Mouse (Mus musculus): Measurements from ENCODE around the gene Fgf23. TPM values are rescaled to one million over a fixed set of nuclear protein-coding genes. Genes with fewer than 3 reads are reported as not detected.

The Fgf23 gene
- polyA plus RNA-seq (2014; fragmentation: Nextera tagmentation; extraction: Ambion mirVana), result 0.09 and 0.11 TPM in 2 replicates

GRCm38 (mm10) chr6:127072817-127073216, at the start of gene Fgf23:
TSS of gene Fgf23 (plus strand) at chr6:127072902.
- Histone ChIP-seq H3K4me1 (ENCODE audit: control insufficient read depth, insufficient read depth, low read length) (no peaks in the 10 kb centered on the region), H3K4me3 (ENCODE audit: low read depth, low read length) (no peak within 1 kb of the TSS), H3K27me3 (replicated peaks; ENCODE audit: control insufficient read depth, insufficient read depth, low read length) (no peaks in the 10 kb centered on the region), H3K9me3 (replicated peaks; ENCODE audit: control insufficient read depth, low read length) (no peaks in the 10 kb centered on the region), H3K9ac (ENCODE audit: low read length) (no peak within 1 kb of the TSS), H3K4me2 (ENCODE audit: low read length) (no peak within 1 kb of the TSS), H3K27ac (ENCODE audit: low read depth, low read length) (no peak within 1 kb of the TSS), H3K36me3 (ENCODE audit: control insufficient read depth, insufficient read depth, low read length) (no peaks in the 10 kb centered on the region)
- no peak for DNase-seq (ENCODE audit: low spot score)
- ATAC-seq, result no peak
- 8% methylated on average over 5 of the region's 5 CpGs for WGBS

- Histone ChIP-seq H3K9me3 (replicated peaks; ENCODE audit: control insufficient read depth, low read length) (no peaks in the 10 kb centered on the region), H3K4me1 (ENCODE audit: control insufficient read depth, insufficient read depth, low read length) (no peaks in the 10 kb centered on the region; the same call in 1 of the 2 replicates), H3K27ac (ENCODE audit: low read depth, low read length) (no peak overlapping the region), H3K36me3 (ENCODE audit: control insufficient read depth, insufficient read depth, low read length) (no peaks in the 10 kb centered on the region), H3K27me3 (replicated peaks; ENCODE audit: control insufficient read depth, insufficient read depth, low read length) (no peaks in the 10 kb centered on the region), H3K4me3 (ENCODE audit: low read depth, low read length) (no peak overlapping the region), H3K4me2 (ENCODE audit: low read length) (no peak overlapping the region), H3K9ac (ENCODE audit: low read length) (no peak overlapping the region)
- WGBS, result 73% methylated on average over 7 of the region's 7 CpGs
- DNase-seq (ENCODE audit: low spot score) (no peak), ATAC-seq (no peak)
Observed at GRCm38 (mm10) chr6:127024836-127025235, 47.9 kb upstream of the Fgf23 start.

DNA sequence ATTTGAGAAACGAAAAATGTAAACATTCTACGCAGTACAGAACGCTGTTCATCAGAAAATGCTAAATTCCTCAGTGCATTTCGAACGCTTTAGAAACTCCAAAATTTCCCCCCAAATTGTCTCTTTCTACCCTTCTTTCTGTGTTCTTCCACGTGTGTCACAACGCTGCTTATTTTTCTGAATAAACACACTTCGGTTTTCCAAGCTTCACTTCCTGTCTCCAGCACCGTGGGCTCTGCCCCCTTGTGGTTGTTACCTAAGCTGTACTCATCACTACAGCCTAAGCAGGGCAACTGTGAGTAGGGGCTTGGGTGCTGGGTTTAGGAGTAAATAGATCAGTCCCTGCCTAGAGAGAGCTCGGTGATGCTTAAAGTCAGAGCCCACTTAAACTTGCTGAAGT, 37.9 kb upstream of the Fgf23 start:
- Histone ChIP-seq H3K4me2 (ENCODE audit: low read length) (peak overlapping the region; percentile 31), H3K9ac (ENCODE audit: low read length) (no peak overlapping the region), H3K9me3 (replicated peaks; ENCODE audit: control insufficient read depth, low read length) (no peaks in the 10 kb centered on the region), H3K4me3 (ENCODE audit: low read depth, low read length) (no peak overlapping the region), H3K4me1 (ENCODE audit: control insufficient read depth, insufficient read depth, low read length) (no peaks in the 10 kb centered on the region), H3K27me3 (replicated peaks; ENCODE audit: control insufficient read depth, insufficient read depth, low read length) (no peaks in the 10 kb centered on the region), H3K27ac (ENCODE audit: low read depth, low read length) (no peak overlapping the region), H3K36me3 (ENCODE audit: control insufficient read depth, insufficient read depth, low read length) (no peaks in the 10 kb centered on the region)
- 41% methylated on average over 10 of the region's 10 CpGs for WGBS
- peak; percentile 62 for DNase-seq (ENCODE audit: low spot score)
- ATAC-seq, result no peak

DNA sequence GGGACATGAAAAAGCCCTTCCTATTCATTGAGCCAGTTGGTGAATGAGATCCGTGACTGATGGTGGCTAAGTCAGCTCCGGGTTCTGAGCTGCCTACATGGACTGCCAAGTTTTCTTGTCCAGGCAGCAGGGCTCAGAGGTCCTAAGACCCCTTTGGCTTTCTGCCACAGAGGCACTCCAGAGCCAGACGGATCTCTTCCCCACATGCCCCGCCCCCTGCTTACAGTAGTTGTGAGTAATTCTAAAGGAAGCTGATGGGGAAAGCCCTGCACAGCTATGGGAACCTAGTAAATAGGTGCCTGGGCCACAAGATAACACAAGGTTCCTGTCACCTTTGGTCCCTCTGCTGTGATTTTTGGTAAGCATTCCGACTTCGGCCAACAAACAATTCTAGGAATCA, 27.8 kb upstream of the Fgf23 start:
- DNase-seq (ENCODE audit: low spot score) (peak; percentile 46), ATAC-seq (no peak)
- Histone ChIP-seq H3K27ac (ENCODE audit: low read depth, low read length) (no peak overlapping the region), H3K4me3 (ENCODE audit: low read depth, low read length) (no peak overlapping the region), H3K4me2 (ENCODE audit: low read length) (no peak overlapping the region), H3K36me3 (ENCODE audit: control insufficient read depth, insufficient read depth, low read length) (no peaks in the 10 kb centered on the region), H3K9ac (ENCODE audit: low read length) (no peak overlapping the region), H3K4me1 (ENCODE audit: control insufficient read depth, insufficient read depth, low read length) (no peaks in the 10 kb centered on the region), H3K27me3 (replicated peaks; ENCODE audit: control insufficient read depth, insufficient read depth, low read length) (no peaks in the 10 kb centered on the region), H3K9me3 (replicated peaks; ENCODE audit: control insufficient read depth, low read length) (no peaks in the 10 kb centered on the region)
- 63% methylated on average over 6 of the region's 6 CpGs for WGBS

DNA sequence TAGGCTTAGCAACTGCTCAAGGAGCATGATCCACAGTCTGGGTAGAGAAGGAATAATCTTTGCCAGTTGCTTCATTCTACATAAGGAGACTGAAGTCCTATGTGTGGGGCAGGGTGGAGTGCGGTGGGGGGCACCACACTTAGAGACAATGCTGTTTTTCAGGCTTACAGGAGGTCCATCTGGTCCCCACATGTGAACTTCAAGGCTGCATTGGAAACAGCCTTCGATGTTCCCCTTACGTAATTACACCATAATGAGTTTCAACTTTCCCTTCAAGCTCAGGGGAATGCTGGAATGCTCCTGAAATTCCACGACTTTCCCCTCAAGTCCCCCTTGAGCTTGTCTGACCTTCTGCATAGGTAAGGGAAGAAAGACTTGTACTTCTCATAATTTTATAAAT, 21.9 kb upstream of the Fgf23 start:
- no peaks in the 10 kb centered on the region for H3K36me3 ChIP-seq (ENCODE audit: control insufficient read depth, insufficient read depth, low read length)
- no peak overlapping the region for H3K9ac ChIP-seq (ENCODE audit: low read length)
- no peaks in the 10 kb centered on the region for H3K4me1 ChIP-seq (ENCODE audit: control insufficient read depth, insufficient read depth, low read length)
- no peak overlapping the region for H3K27ac ChIP-seq (ENCODE audit: low read depth, low read length)
- 81% methylated on average over 4 of the region's 4 CpGs for WGBS
- no peaks in the 10 kb centered on the region for H3K9me3 ChIP-seq (replicated peaks; ENCODE audit: control insufficient read depth, low read length)
- H3K4me2 ChIP-seq (ENCODE audit: low read length), result no peak overlapping the region
- no peak overlapping the region for H3K4me3 ChIP-seq (ENCODE audit: low read depth, low read length)
- ATAC-seq (no peak), DNase-seq (ENCODE audit: low spot score) (no peak)
- no peaks in the 10 kb centered on the region for H3K27me3 ChIP-seq (replicated peaks; ENCODE audit: control insufficient read depth, insufficient read depth, low read length)

GRCm38 (mm10) chr6:127056990-127057588, 15.6 kb upstream of the Fgf23 start:
- Histone ChIP-seq H3K36me3 (ENCODE audit: control insufficient read depth, insufficient read depth, low read length) (no peaks in the 10 kb centered on the region), H3K27ac (ENCODE audit: low read depth, low read length) (no peak overlapping the region), H3K4me3 (ENCODE audit: low read depth, low read length) (no peak overlapping the region), H3K4me1 (ENCODE audit: control insufficient read depth, insufficient read depth, low read length) (no peaks in the 10 kb centered on the region), H3K9ac (ENCODE audit: low read length) (no peak overlapping the region), H3K27me3 (replicated peaks; ENCODE audit: control insufficient read depth, insufficient read depth, low read length) (no peaks in the 10 kb centered on the region), H3K4me2 (ENCODE audit: low read length) (no peak overlapping the region), H3K9me3 (replicated peaks; ENCODE audit: control insufficient read depth, low read length) (no peaks in the 10 kb centered on the region)
- WGBS, result 73% methylated on average over 12 of the region's 12 CpGs
- ATAC-seq (no peak), DNase-seq (ENCODE audit: low spot score) (no peak)

GRCm38 (mm10) chr6:127059975-127060374, 12.7 kb upstream of the Fgf23 start:
- no peaks in the 10 kb centered on the region for H3K4me1 ChIP-seq (ENCODE audit: control insufficient read depth, insufficient read depth, low read length)
- ATAC-seq, result no peak
- H3K4me3 ChIP-seq (ENCODE audit: low read depth, low read length), result no peak overlapping the region
- no peaks in the 10 kb centered on the region for H3K9me3 ChIP-seq (replicated peaks; ENCODE audit: control insufficient read depth, low read length)
- WGBS, result 80% methylated on average over 4 of the region's 4 CpGs
- no peak overlapping the region for H3K9ac ChIP-seq (ENCODE audit: low read length)
- no peaks in the 10 kb centered on the region for H3K27me3 ChIP-seq (replicated peaks; ENCODE audit: control insufficient read depth, insufficient read depth, low read length)
- no peak overlapping the region for H3K4me2 ChIP-seq (ENCODE audit: low read length)
- DNase-seq (ENCODE audit: low spot score), result no peak
- no peaks in the 10 kb centered on the region for H3K36me3 ChIP-seq (ENCODE audit: control insufficient read depth, insufficient read depth, low read length)
- no peak overlapping the region for H3K27ac ChIP-seq (ENCODE audit: low read depth, low read length)

DNA sequence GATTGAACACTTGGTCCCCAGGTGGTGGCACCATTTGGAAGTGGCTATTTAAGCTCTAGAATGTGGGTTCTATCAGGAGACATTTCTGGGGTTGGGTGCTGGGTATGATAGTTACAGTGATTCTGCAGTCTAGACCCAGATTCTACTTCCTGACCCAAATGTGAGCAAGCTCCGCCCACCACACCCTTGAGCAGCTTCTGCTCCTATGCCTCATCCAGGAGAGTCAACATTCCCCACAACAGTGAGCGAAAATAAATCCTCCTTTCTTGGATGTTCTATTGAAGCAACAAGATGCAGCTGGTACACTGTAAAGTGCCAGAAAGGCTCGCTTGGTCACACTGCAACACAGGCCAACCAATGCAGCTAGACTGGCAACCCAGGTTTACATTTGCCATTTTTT, 8.8 kb upstream of the Fgf23 start:
- Histone ChIP-seq H3K9ac (ENCODE audit: low read length) (no peak overlapping the region), H3K27me3 (replicated peaks; ENCODE audit: control insufficient read depth, insufficient read depth, low read length) (0 out of 2 replicates have a peak, but pooled peaks cover 2% of the 10 kb centered on the region), H3K9me3 (replicated peaks; ENCODE audit: control insufficient read depth, low read length) (no peaks in the 10 kb centered on the region), H3K4me1 (ENCODE audit: control insufficient read depth, insufficient read depth, low read length) (no peaks in the 10 kb centered on the region), H3K27ac (ENCODE audit: low read depth, low read length) (no peak overlapping the region), H3K4me2 (ENCODE audit: low read length) (no peak overlapping the region), H3K4me3 (ENCODE audit: low read depth, low read length) (no peak overlapping the region), H3K36me3 (ENCODE audit: control insufficient read depth, insufficient read depth, low read length) (no peaks in the 10 kb centered on the region)
- no peak for DNase-seq (ENCODE audit: low spot score)
- WGBS, result 78% methylated on average over 3 of the region's 3 CpGs
- no peak for ATAC-seq

- H3K4me3 ChIP-seq (ENCODE audit: low read depth, low read length), result no peak overlapping the region
- whole genome bisulfite sequencing, result 10% methylated on average over 14 of the region's 14 CpGs
Observed at GRCm38 (mm10) chr6:127064815-127065214, 7.9 kb upstream of the Fgf23 start.

More at GRCm38 (mm10) chr6:127064815-127065214, 7.9 kb upstream of the Fgf23 start:
- no peaks in the 10 kb centered on the region for H3K9me3 ChIP-seq (replicated peaks; ENCODE audit: control insufficient read depth, low read length)
- H3K9ac ChIP-seq (ENCODE audit: low read length), result peak overlapping the region; percentile 22
- no peak for DNase-seq (ENCODE audit: low spot score)
- H3K36me3 ChIP-seq (ENCODE audit: control insufficient read depth, insufficient read depth, low read length), result no peaks in the 10 kb centered on the region
- 0 out of 2 replicates have a peak, but pooled peaks cover 2% of the 10 kb centered on the region for H3K27me3 ChIP-seq (replicated peaks; ENCODE audit: control insufficient read depth, insufficient read depth, low read length)
- H3K4me2 ChIP-seq (ENCODE audit: low read length), result no peak overlapping the region
- H3K27ac ChIP-seq (ENCODE audit: low read depth, low read length), result no peak overlapping the region
- no peaks in the 10 kb centered on the region for H3K4me1 ChIP-seq (ENCODE audit: control insufficient read depth, insufficient read depth, low read length)
- ATAC-seq, result no peak
